Mouse (Mus musculus) thymus, postnatal 10 days (tissue): ENCODE measurements at regions not wholly inside any gene's neighbourhood (a gene's known extent, or its start where the extent isn't known, plus 50 kb on each side); places are given as distances from the start of the nearest gene placed in this dataset.
"Not testable (repeated sequence)": the region's sequence is repeated elsewhere in the genome, so short reads cannot be mapped to it uniquely, and the experiment has no call there.

Experiments used
- DNase-seq, 2 experiments: peaks; one replicate each; pipeline ENCODE4 v3.0.0; 2021; ENCODE audit warnings: low spot score in 2 of 2

- no peak for DNase-seq
Observed at GRCm38 (mm10) chr13:115911524-115912459, 397.7 kb downstream of the Isl1 start.

GRCm38 (mm10) chr13:115910866-115911449 is 398.5 kb downstream of the Isl1 start:
- DNase-seq = no peak

GRCm38 (mm10) chr13:115880616-115881015 is 428.9 kb downstream of the Isl1 start:
- no peak for DNase-seq

GRCm38 (mm10) chr13:115860480-115860879 is 449.0 kb downstream of the Isl1 start:
- no peak for DNase-seq

GRCm38 (mm10) chr13:115856632-115857031 is 452.9 kb downstream of the Isl1 start:
- no peak for DNase-seq

- no peak for DNase-seq
Observed at GRCm38 (mm10) chr13:115852689-115853356, 456.7 kb downstream of the Isl1 start.

- no peak for DNase-seq
Observed at GRCm38 (mm10) chr13:115843121-115843520, 466.4 kb downstream of the Isl1 start.

GRCm38 (mm10) chr13:115836203-115836768 is 473.2 kb downstream of the Isl1 start:
- DNase-seq = no peak

GRCm38 (mm10) chr13:115825191-115825590 is 484.3 kb downstream of the Isl1 start:
- no peak for DNase-seq

- no peak for DNase-seq
Observed at GRCm38 (mm10) chr13:115822527-115822926, 487.0 kb downstream of the Isl1 start.

- DNase-seq = no peak
Observed at GRCm38 (mm10) chr13:115814211-115814610, 495.3 kb downstream of the Isl1 start.

GRCm38 (mm10) chr13:115799294-115799693 is 510.2 kb downstream of the Isl1 start:
- no peak for DNase-seq

GRCm38 (mm10) chr13:115751271-115751670 is 558.2 kb downstream of the Isl1 start:
- DNase-seq = no peak

- not testable (repeated sequence) for DNase-seq
Observed at GRCm38 (mm10) chr13:115742080-115742479, 567.4 kb downstream of the Isl1 start.

- DNase-seq = no peak
Observed at GRCm38 (mm10) chr13:115727986-115728385, 581.5 kb downstream of the Isl1 start.

- no peak for DNase-seq
Observed at GRCm38 (mm10) chr13:115725356-115725952, 584.0 kb downstream of the Isl1 start.

GRCm38 (mm10) chr13:115719276-115719675 is 590.2 kb downstream of the Isl1 start:
- DNase-seq = no peak

GRCm38 (mm10) chr13:115718859-115719258 is 590.6 kb downstream of the Isl1 start:
- no peak for DNase-seq

- DNase-seq = no peak
Observed at GRCm38 (mm10) chr13:115696197-115696596, 594.4 kb upstream of the Itga1 start.

GRCm38 (mm10) chr13:115687426-115687825 is 585.7 kb upstream of the Itga1 start:
- DNase-seq = no peak

GRCm38 (mm10) chr13:115679591-115679990 is 577.8 kb upstream of the Itga1 start:
- no peak for DNase-seq

GRCm38 (mm10) chr13:115676836-115677235 is 575.1 kb upstream of the Itga1 start:
- DNase-seq = no peak
